Mouse (Mus musculus): ENCODE measurements around the gene Sh3pxd2a.
A peak's percentile ranks its signal among the peaks of the same experiment; 100 is the strongest.

The Sh3pxd2a gene

DNA sequence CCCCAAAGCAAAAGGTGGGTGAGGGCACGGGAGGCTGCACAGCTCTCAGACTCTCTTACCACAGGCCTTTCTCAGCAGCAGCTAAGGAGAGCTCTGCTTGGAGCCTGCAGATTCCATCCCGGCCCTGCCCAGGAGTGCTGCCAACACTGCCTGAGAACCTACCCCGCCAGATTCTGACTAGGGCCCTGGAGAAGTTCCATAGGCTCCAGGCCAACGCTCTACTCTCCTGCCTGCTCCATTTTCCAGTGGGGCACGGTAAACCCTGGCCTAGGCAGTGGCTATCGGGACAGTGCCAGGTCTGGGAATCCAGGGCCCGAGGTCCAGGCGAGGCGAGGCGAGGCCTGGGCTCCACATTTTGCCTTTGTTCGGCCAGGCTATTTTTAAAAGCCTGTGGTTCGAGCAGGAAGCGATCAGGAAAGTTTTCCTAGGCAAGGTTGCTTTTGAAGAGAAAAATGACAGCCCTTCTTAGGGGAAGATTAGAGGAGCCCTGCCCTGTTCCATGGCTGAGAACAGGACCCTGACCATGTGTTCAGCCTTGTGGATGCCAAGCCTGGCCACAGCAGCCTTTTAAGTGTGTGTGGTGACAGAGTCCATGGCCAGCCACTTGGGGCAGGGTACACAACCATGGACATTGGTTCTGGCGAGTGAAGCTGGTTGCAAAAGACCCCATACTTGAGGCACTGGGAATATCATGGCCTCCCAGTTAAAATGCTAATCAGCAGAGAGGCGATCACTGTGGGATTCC, 184.2 kb downstream of the Sh3pxd2a start:
- no peak for DNase-seq (ENCODE audit: low spot score in 2 of 2)

GRCm38 (mm10) chr19:47279372-47279771, 184.8 kb downstream of the Sh3pxd2a start:
- DNase-seq (ENCODE audit: low spot score in 2 of 2), result no peak

DNA sequence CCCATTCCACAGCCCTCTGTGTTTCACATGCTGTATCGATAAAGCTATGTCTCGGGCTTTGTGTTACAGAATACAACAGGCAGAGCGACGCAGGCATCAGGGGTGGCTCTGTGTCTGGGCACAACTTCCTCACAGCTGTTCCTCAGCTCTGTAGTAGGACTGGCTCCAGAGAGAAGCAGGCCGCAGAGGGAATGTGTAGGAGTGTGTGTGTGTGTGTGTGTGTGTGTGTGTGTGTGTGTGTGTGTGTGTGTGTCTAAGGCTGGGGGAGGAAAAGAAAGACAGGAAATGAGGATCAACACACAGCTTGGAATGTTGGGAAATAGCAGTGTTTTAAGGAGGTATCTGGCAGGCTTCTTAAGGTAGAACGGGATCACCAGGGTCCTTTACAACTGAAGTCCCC, 187.5 kb downstream of the Sh3pxd2a start:
- DNase-seq (ENCODE audit: low spot score in 2 of 2), result no peak

- no peak for DNase-seq (ENCODE audit: low spot score in 2 of 2)
These were observed 193.7 kb downstream of the Sh3pxd2a start for GRCm38 (mm10) chr19:47270520-47270919.

- no peak for DNase-seq (ENCODE audit: low spot score in 2 of 2)
These were observed 194.5 kb downstream of the Sh3pxd2a start for GRCm38 (mm10) chr19:47269729-47270128.

- DNase-seq (ENCODE audit: low spot score in 2 of 2), result no peak
These were observed 197.1 kb downstream of the Sh3pxd2a start for GRCm38 (mm10) chr19:47267066-47267465.

- DNase-seq (ENCODE audit: low spot score in 2 of 2), result no peak
These were observed 198.0 kb downstream of the Sh3pxd2a start for GRCm38 (mm10) chr19:47266070-47266801.

DNA sequence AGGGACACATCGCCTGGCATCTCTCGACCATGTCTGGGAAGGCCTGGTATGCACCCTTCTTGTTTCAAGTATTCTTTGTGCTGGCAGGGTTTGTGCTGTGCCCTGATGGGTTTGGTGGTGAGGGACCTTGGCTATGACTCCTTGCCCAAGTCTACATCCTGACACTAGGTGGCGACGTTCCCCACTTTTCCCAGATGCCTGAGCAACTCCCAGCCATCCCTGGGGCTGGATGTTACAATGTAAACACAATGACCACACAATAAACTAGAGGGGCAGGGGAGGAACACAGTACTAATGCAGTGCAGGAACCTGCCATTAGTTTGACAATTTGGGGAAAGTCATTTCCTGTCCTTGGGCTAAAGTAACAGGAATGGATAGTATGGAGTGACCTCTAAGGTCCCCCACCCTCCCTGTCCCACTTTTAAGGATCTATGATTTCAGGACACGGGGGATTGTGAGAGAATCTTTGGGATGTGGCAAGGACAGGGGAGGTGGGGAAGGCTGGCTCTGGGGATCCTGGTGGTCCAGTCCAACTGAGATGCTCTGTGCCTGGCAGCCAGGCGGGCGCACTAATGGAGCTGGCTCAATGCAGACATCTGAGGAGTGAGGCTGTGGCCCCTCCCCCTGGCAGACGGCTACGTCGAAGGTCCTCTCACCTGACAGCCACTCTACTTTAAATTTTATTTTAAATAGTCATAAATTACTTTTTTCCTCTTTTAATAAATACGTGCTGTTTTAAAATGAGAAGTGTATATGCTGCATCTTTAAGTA, 199.7 kb downstream of the Sh3pxd2a start:
- DNase-seq (ENCODE audit: low spot score in 2 of 2), result no peak

DNA sequence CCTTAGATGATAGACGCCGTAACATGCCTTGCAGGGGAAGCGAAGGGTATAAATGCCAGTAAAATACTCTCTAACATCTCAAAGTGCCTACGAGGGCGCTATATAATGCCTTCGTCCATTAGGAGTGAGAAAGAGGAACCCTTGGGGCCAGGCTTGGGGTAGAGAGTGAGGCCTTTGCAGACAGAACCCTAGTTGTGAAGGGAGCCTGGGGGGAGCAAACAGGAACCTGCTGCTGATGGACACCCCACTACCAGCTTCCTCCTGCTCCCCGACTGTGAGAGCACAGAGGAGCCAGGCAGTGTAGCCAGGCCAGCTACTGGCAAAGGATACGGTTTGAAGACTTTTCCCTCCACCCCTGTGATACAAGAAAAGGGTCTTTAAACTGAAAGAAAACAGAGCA, 200.6 kb downstream of the Sh3pxd2a start:
- no peak for DNase-seq (ENCODE audit: low spot score in 2 of 2)

DNA sequence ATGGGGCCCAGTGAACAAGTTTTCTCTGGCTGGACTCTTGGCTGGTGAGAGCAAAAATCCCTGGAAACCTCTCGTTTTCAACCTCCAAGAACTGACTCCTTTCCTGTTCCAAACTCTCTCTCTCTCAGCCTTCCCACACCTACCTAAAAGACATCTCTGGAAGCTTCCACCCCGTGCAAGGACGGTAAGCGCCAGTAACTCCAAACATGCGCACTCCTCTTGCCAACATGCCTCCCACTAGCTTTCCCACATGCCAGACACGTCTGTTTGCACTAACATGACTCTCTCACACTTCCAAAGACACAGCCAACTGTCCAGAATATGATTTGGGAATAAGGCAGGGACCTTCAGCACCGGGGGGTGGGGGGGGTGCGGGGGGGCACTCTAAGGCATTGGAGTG, 203.0 kb downstream of the Sh3pxd2a start:
- DNase-seq (ENCODE audit: low spot score in 2 of 2), result no peak

DNA sequence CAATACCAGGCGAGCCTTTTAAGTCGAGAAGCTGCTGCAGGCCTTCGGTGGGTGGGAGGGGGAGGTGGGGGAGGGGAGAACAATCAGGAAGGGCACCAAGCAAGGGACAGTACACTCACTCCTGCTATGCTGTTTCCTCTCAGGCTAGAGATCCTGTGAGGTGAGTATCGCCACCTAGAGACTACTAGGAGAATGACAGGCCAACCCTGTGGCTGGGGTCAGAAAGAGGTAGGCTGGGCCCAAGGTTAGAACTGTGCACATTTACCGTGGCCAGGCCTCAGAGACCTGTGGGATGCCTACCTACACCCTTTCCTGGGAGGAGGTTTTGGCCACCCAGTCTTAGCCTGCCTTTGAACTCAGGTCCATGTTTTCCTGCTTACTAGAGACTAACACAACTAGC, 204.6 kb downstream of the Sh3pxd2a start:
- DNase-seq (ENCODE audit: low spot score in 2 of 2), result peak in 1 of 2 experiments; percentile 27

- no peak for DNase-seq (ENCODE audit: low spot score in 2 of 2)
These were observed 208.3 kb downstream of the Sh3pxd2a start for GRCm38 (mm10) chr19:47255919-47256318.

DNA sequence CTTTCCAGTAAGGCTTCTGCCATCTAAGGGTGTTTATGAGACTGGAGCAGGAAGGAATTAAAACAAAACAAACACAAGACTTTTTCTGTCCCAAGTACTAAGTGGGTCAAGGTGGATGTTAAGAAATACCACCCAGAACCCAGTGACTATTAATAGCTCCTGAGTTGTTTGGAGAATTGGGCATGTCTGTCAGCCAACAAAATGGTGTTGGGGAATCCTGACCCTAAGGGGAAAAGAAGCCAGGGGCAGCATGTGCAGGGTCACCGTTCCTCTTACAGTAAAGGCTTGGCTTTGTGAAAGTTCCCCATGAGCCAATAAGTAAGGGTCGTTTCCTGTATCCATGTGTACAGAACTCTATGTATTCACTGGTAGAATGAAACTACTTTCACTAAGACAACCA, 209.2 kb downstream of the Sh3pxd2a start:
- DNase-seq (ENCODE audit: low spot score in 2 of 2), result no peak

DNA sequence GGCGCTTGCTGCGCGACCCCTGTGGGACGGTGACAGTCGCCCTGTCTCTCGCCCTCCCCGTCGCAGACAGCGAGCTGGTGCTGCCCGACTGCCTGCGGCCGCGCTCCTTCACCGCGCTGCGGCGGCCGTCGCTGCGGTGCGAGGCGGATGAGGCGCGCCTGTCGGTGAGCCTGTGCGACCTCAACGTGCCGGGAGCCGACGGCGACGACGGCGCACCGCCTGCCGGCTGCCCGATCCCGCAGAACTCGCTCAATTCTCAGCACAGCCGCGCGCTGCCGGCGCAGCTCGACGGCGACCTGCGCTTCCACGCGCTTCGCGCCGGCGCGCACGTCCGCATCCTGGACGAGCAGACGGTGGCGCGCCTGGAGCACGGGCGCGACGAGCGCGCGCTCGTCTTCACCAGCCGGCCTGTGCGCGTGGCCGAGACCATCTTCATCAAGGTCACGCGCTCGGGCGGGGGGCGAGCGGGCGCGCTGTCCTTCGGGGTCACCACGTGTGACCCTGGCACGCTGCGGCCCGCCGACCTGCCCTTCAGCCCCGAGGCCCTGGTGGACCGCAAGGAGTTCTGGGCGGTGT, 211.1 kb downstream of the Sh3pxd2a start:
- DNase-seq (ENCODE audit: low spot score in 2 of 2), result no peak

GRCm38 (mm10) chr19:47250931-47251330, 213.3 kb downstream of the Sh3pxd2a start:
- no peak for DNase-seq (ENCODE audit: low spot score in 2 of 2)

DNA sequence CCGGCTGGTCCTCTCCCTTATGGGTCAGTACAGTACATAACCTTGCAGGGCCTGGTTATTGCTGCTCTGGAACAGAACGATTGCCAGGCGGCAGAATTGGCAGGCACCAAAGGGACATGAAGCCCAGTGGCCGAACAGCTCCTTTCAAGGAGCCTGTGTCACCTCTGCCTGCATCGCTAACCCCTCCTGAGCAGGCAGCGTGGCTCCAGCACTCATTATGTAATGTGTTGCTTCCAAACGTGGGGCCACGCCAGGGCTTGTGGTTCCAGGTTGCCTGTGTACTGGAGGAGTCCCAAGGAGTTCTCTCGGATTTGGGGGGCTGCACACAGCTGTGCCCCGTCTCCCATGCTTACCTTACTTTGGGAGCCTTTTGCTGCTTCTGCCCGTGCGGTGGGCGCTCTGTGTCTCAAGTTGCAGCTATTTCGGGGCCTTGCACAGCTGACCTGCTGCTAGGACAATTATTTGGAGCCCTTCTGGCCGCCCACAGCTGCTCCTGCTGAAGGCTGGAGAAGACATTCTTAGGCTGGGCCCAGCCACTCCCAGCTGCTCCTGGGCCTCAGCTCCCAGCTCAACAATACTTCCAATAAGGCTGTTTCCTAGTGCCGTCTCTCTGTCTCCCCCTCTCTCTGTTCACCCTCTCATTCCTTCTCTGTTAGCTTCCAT, 215.2 kb downstream of the Sh3pxd2a start:
- DNase-seq (ENCODE audit: low spot score in 2 of 2), result no peak

DNA sequence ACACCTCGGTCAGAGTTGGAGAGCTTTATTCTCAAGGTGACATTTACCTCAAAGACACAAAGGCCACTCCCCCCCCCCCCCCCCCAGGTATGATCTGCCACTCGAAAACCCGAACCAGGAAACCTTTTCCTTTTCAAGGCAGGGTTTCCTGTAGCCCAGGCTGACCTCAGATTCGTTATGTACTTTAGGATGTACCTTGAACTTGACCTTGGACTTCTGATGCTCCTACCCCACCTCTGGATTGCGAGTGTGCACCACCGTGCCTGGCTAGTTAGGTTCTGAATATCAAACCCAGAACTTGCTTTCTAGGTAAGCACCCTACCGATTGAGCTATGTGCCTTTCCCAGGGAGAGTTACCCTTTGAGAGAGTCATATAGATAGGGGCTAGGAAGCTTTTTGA, 215.9 kb downstream of the Sh3pxd2a start:
- DNase-seq (ENCODE audit: low spot score in 2 of 2), result no peak

- DNase-seq (ENCODE audit: low spot score in 2 of 2), result no peak
These were observed 216.4 kb downstream of the Sh3pxd2a start for GRCm38 (mm10) chr19:47247791-47248190.

GRCm38 (mm10) chr19:47245512-47245911, 218.7 kb downstream of the Sh3pxd2a start:
- no peak for DNase-seq (ENCODE audit: low spot score in 2 of 2)

DNA sequence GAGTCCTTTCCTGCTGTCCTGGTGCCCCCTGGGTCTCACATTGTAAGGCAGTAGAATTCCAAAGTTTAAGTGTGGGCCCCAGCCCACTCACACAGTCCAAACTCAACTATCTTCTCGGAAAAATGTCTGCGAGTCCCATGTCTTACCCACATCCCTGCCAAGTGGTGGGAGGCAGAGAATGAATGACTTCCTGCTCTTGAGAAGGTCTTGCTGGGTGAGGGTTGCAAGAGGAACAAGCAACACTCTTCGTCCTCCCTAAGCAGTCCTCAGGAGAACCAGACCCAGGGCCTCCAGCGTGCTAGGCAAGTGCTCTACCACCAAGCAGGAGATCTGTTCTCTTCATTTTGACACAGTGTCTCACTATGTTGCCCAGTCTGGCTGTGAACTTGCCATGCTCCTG, 222.0 kb downstream of the Sh3pxd2a start:
- DNase-seq (ENCODE audit: low spot score in 2 of 2), result no peak

DNA sequence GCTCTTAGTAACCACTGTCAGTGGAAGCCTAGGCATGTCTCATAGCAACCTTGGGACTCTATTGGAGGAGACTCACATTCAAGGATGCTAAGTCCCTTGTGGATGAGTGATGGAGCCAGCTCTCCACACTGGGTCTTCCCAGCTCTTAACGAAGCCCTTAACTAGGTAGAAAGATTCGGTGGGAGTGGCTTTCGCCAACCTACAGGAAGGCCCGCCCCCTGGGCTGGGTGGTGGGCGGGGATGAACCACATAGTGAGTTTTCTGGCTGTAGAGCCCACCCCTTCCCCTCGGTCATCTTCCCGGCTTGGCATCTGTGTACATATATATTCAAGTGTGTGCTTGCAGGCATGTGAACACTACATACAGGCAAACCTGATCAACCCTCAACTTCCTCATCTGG, 223.2 kb downstream of the Sh3pxd2a start:
- DNase-seq (ENCODE audit: low spot score in 2 of 2), result no peak

DNA sequence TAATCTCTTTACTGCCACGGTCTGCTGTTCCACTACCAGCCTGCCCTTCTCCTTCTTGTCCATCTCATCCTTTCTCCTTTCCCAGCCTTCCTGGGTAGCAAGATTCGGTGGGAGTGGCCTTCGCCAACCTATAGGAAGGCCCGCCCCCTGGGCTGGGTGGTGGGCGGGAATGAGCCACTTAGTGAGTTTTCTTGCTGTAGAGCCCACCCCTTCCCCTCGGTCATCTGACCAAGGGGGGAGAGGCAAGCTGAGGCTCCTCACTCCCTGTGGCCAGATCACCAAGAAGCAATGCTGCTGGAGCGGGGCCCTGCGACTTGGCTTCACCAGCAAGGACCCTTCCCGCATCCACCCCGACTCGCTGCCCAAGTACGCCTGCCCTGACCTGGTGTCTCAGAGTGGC, 224.1 kb downstream of the Sh3pxd2a start:
- no peak for DNase-seq (ENCODE audit: low spot score in 2 of 2)

Data from natural killer cell, adult 2 months (primary cell).